Mouse (Mus musculus) liver, embryonic 12.5 days (tissue): Measurements from ENCODE around the gene Alg3. TPM values are rescaled to one million over a fixed set of nuclear protein-coding genes. Genes with fewer than 3 reads are reported as not detected.

Experiments
- ATAC-seq: fragments of 200-750 bp; cut with Nextera tagmentation; 2 replicates; pipeline ENCODE4 v1.8.0; 2017; ENCODE audit warnings: moderate number of reproducible peaks, mild to moderate bottlenecking, moderate library complexity
- H3K27ac ChIP-seq: fragments of 300-500 bp; sonication (generic); 2 replicates; pipeline ENCODE4 v1.5.1; 2016; ENCODE audit warnings: mild to moderate bottlenecking
- H3K27me3 ChIP-seq: fragments of 300-500 bp; sonication (generic); replicated peaks from 2 replicates; pipeline ENCODE4 v1.6.1; 2016; ENCODE audit warnings: mild to moderate bottlenecking, moderate library complexity
- H3K36me3 ChIP-seq: fragments of 300-500 bp; sonication (generic); 2 replicates; pipeline ENCODE4 v1.6.1; 2016; ENCODE audit warnings: mild to moderate bottlenecking, moderate library complexity
- H3K4me1 ChIP-seq: fragments of 300-500 bp; sonication (generic); 2 replicates; pipeline ENCODE4 v1.6.1; 2016
- H3K4me2 ChIP-seq: fragments of 300-500 bp; sonication (generic); 2 replicates; pipeline ENCODE4 v1.6.1; 2016; ENCODE audit warnings: mild to moderate bottlenecking, moderate library complexity
- H3K4me3 ChIP-seq: fragments of 300-500 bp; sonication (generic); 2 replicates; pipeline ENCODE4 v1.5.1; 2016; ENCODE audit warnings: mild to moderate bottlenecking, moderate library complexity
- H3K9ac ChIP-seq: fragments of 300-500 bp; sonication (generic); 2 replicates; pipeline ENCODE4 v1.6.1; 2016; ENCODE audit warnings: mild to moderate bottlenecking, moderate library complexity
- H3K9me3 ChIP-seq: fragments of 300-500 bp; sonication (generic); replicated peaks from 2 replicates; pipeline ENCODE4 v1.6.1; 2016; ENCODE audit warnings: mild to moderate bottlenecking, moderate library complexity
- WGBS: fragments of 180-500 bp; shearing (Covaris S2); methylation state at CpG from one replicate; pipeline ENCODE4 v1.1.7; 2016; ENCODE audit not compliant: insufficient replicate concordance; 5-methylcytosine and 5-hydroxymethylcytosine counted together
- microRNA counts: library from miRNA; unstranded; fragments of <30 nt; microRNA quantifications from one replicate; lab custom pipeline; 2017
- microRNA-seq: library from miRNA; unstranded; fragments of <30 nt; microRNA quantifications from one replicate; pipeline ENCODE4, GENCODE M21; 2017
- polyA plus RNA-seq: library from polyadenylated mRNA; unstranded; fragments of >200 nt; fragmentation: Nextera tagmentation; extraction: Ambion mirVana; gene quantifications from 2 replicates; pipeline ENCODE4 v1.2.1, GENCODE M21; 2016

Gene Alg3
- polyA plus RNA-seq, 1 experiment from 2014 or later: 35.0 TPM

GRCm38 (mm10) chr16:20595737-20596136, 15.8 kb downstream of the Alg3 start:
- no peaks in the 10 kb centered on the region for H3K9me3 ChIP-seq
- no peak overlapping the region for H3K4me3 ChIP-seq
- WGBS: 48% methylated on average over 4 of the region's 4 CpGs
- H3K27ac ChIP-seq: peak overlapping the region; percentile 59; the same call in 1 of the 2 replicates
- no peaks in the 10 kb centered on the region for H3K36me3 ChIP-seq
- H3K4me1 ChIP-seq: peaks cover 47% of the 10 kb centered on the region
- H3K27me3 ChIP-seq: peaks cover 57% of the 10 kb centered on the region
- H3K9ac ChIP-seq: no peak overlapping the region
- H3K4me2 ChIP-seq: peak overlapping the region; percentile 50
- ATAC-seq: peak; percentile 45

- Histone ChIP-seq H3K36me3 (no peaks in the 10 kb centered on the region), H3K9me3 (no peaks in the 10 kb centered on the region), H3K27me3 (peaks cover 60% of the 10 kb centered on the region), H3K27ac (peak overlapping the region; percentile 59; the same call in 1 of the 2 replicates), H3K9ac (0 out of 2 replicates have a peak overlapping the region, but pooled peaks have one; percentile 24), H3K4me3 (peak overlapping the region; percentile 4; the same call in 1 of the 2 replicates), H3K4me1 (peaks cover 52% of the 10 kb centered on the region), H3K4me2 (peak overlapping the region; percentile 50)
- 28% methylated on average over 7 of the region's 7 CpGs for WGBS
- peak; percentile 88 for ATAC-seq
These were observed 16.4 kb downstream of the Alg3 start for GRCm38 (mm10) chr16:20595060-20595673.

- H3K27ac ChIP-seq: no peak overlapping the region
- H3K9ac ChIP-seq: no peak overlapping the region
- WGBS: 5% methylated on average over 48 of the region's 48 CpGs
- peak overlapping the region; percentile 76 for H3K4me2 ChIP-seq
- no peaks in the 10 kb centered on the region for H3K36me3 ChIP-seq
- peaks cover 50% of the 10 kb centered on the region for H3K4me1 ChIP-seq
- H3K9me3 ChIP-seq: no peaks in the 10 kb centered on the region
- ATAC-seq: no peak
- peaks cover 82% of the 10 kb centered on the region for H3K27me3 ChIP-seq
- H3K4me3 ChIP-seq: peak overlapping the region; percentile 50
These were observed 20.3 kb downstream of the Alg3 start for GRCm38 (mm10) chr16:20591076-20591705.

- ATAC-seq: 0 out of 2 replicates have a peak, but pooled peaks have one; percentile 8
- Histone ChIP-seq H3K4me3 (peak overlapping the region; percentile 50), H3K27ac (no peak overlapping the region), H3K9me3 (no peaks in the 10 kb centered on the region), H3K27me3 (peaks cover 84% of the 10 kb centered on the region), H3K36me3 (no peaks in the 10 kb centered on the region), H3K4me1 (peaks cover 45% of the 10 kb centered on the region), H3K9ac (no peak overlapping the region), H3K4me2 (peak overlapping the region; percentile 76)
- WGBS: 4% methylated on average over 17 of the region's 17 CpGs
These were observed 20.9 kb downstream of the Alg3 start for GRCm38 (mm10) chr16:20590680-20591038.

- no peak for ATAC-seq
- Histone ChIP-seq H3K27me3 (peaks cover 89% of the 10 kb centered on the region), H3K9me3 (no peaks in the 10 kb centered on the region), H3K4me1 (peaks cover 39% of the 10 kb centered on the region), H3K36me3 (no peaks in the 10 kb centered on the region), H3K4me2 (peak overlapping the region; percentile 76), H3K27ac (no peak overlapping the region), H3K9ac (peak overlapping the region; percentile 1; the same call in 1 of the 2 replicates), H3K4me3 (peak overlapping the region; percentile 50)
- under 1% methylated on average over 39 of the region's 39 CpGs for WGBS
These were observed 21.4 kb downstream of the Alg3 start for GRCm38 (mm10) chr16:20589939-20590679.

GRCm38 (mm10) chr16:20589366-20589938, 22.1 kb downstream of the Alg3 start, which contains the start of gene Vwa5b2:
Gene Vwa5b2, plus strand, starts transcription at chr16:20589471.
- ATAC-seq: no peak
- H3K27me3 ChIP-seq: peaks cover 87% of the 10 kb centered on the region
- H3K9ac ChIP-seq: peak within 1 kb of the TSS; percentile 1; the same call in 1 of the 2 replicates
- H3K27ac ChIP-seq: no peak within 1 kb of the TSS
- H3K4me3 ChIP-seq: peak within 1 kb of the TSS; percentile 50
- H3K36me3 ChIP-seq: no peaks in the 10 kb centered on the region
- H3K4me1 ChIP-seq: peaks cover 33% of the 10 kb centered on the region
- WGBS: 4% methylated on average over 24 of the region's 24 CpGs
- H3K4me2 ChIP-seq: peak within 1 kb of the TSS; percentile 76
- no peaks in the 10 kb centered on the region for H3K9me3 ChIP-seq

GRCm38 (mm10) chr16:20565075-20565474, 46.5 kb downstream of the Alg3 start:
- no peaks in the 10 kb centered on the region for H3K9me3 ChIP-seq
- no peaks in the 10 kb centered on the region; the same call in 1 of the 2 replicates for H3K27me3 ChIP-seq
- H3K9ac ChIP-seq: no peak overlapping the region
- no peak for ATAC-seq
- no peak overlapping the region for H3K27ac ChIP-seq
- H3K36me3 ChIP-seq: peaks cover 32% of the 10 kb centered on the region
- peaks cover 3% of the 10 kb centered on the region; the same call in 1 of the 2 replicates for H3K4me1 ChIP-seq
- WGBS: 36% methylated on average over 1 of the region's 1 CpGs
- H3K4me3 ChIP-seq: no peak overlapping the region
- no peak overlapping the region for H3K4me2 ChIP-seq

GRCm38 (mm10) chr16:20557381-20557780, 54.2 kb downstream of the Alg3 start:
- Histone ChIP-seq H3K9ac (no peak overlapping the region), H3K4me2 (no peak overlapping the region), H3K27ac (no peak overlapping the region), H3K4me3 (no peak overlapping the region), H3K27me3 (no peaks in the 10 kb centered on the region), H3K36me3 (peaks cover 97% of the 10 kb centered on the region), H3K4me1 (no peaks in the 10 kb centered on the region), H3K9me3 (no peaks in the 10 kb centered on the region)
- ATAC-seq: no peak
- 81% methylated on average over 7 of the region's 7 CpGs for WGBS

MicroRNAs encoded within 50 kb of the gene (microRNA counts, 519-probe panel; counts per million panel counts)
- 6,088 counts per million, percentile 92 among the panel's probes with 10 or more counts for microRNA mmu-miR-1224 (lab: Ali Mortazavi, UCI)

Small RNA genes lying within 50 kb of the gene (microRNA-seq; reads per million reads assigned to microRNA genes)
- 2.1 reads per million for gene Mir1224

Other genes with a start within 250 kb of the Alg3 start
- gene Abcc5, start 185.3 kb downstream of the Alg3 start, polyA plus RNA-seq: 28.6 and 30.3 TPM in 2 replicates
- 90.0 and 99.7 TPM in 2 replicates for gene Eif2b5, start 112.9 kb downstream of the Alg3 start, polyA plus RNA-seq
- gene Dvl3, start 94.8 kb downstream of the Alg3 start, polyA plus RNA-seq: 8.0 and 8.8 TPM in 2 replicates
- 463 and 468 TPM in 2 replicates for gene Ap2m1, start 76.3 kb downstream of the Alg3 start, polyA plus RNA-seq
- 38.8 and 40.5 TPM in 2 replicates for gene Abcf3, start 63.2 kb downstream of the Alg3 start, polyA plus RNA-seq
- 0.23 and 0.30 TPM in 2 replicates for gene Vwa5b2, start 22.3 kb downstream of the Alg3 start, polyA plus RNA-seq
- gene Eef1akmt4, start 142 bp downstream of the Alg3 start, polyA plus RNA-seq: 27.4 and 28.6 TPM in 2 replicates
- gene Gm49333, start 125 bp downstream of the Alg3 start, polyA plus RNA-seq: 0.21 TPM in 1 of 2 replicates, not detected in the other
- 0.56 and 0.61 TPM in 2 replicates for gene Camk2n2, start 9.6 kb upstream of the Alg3 start, polyA plus RNA-seq
- gene Ece2, start 18.1 kb upstream of the Alg3 start, polyA plus RNA-seq: 0.53 TPM in 1 of 2 replicates, not detected in the other
- gene Psmd2, start 39.9 kb upstream of the Alg3 start, polyA plus RNA-seq: 277 and 289 TPM in 2 replicates
- 180 and 187 TPM in 2 replicates for gene Eif4g1, start 56.6 kb upstream of the Alg3 start, polyA plus RNA-seq
- 2.1 and 2.6 TPM in 2 replicates for gene Fam131a, start 81.5 kb upstream of the Alg3 start, polyA plus RNA-seq
- 66.1 and 68.4 TPM in 2 replicates for gene Polr2h, start 105.9 kb upstream of the Alg3 start, polyA plus RNA-seq
- 14.0 and 14.5 TPM in 2 replicates for gene Clcn2, start 106.0 kb upstream of the Alg3 start, polyA plus RNA-seq
- 0.54 and 0.96 TPM in 2 replicates for gene Chrd, start 121.4 kb upstream of the Alg3 start, polyA plus RNA-seq
- gene Thpo, start 122.8 kb upstream of the Alg3 start, polyA plus RNA-seq: 2.7 and 2.8 TPM in 2 replicates